ENCODE assay signal across 15 mouse cellular contexts in the genomic region with DNA sequence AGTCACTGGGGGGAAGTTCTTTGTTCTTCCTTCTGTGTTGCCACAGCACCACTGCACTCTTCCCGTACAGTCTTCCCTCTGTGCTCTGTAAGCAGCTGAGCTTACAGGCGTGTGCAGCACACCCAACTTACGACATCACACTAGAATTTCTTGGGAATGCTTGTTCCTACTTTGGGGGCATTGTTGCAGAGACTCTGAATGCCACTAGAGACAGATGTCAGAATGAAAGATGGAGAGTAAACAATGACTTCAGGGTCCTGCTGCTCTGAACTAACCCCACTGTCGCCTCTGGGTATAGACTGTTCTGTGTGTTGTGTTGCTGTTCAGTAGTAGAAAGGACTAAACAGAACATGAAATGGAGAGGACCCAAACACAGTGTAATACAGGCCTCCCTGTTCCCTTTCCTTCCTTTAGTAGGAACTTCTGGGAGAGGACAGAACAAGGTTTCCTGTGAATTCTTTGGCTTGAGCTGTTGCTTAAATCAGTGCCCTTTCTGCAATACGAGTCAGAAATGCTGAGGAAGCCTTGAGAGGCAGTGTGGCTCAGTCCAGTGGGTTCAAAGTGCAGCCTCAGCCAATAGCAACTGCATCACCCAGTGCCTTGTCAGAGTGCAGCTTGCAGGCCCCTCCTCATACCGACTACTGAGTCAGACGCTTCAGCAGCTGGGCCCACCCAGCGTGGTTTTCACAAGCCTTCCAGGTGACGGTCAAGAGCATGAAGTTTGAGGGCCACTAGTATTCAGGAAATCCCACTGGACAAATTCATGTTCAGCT.
DNase-seq lines count a peak whose midpoint lies in the region; ATAC-seq and TF ChIP-seq lines count a peak whose summit lies in the region.
"Had no signal": no experiment of that assay in that cellular context is flagged by ENCODE, and none has a peak within 500 bp of the region (broad histone marks: within the 10 kb centered on the region; RNA-seq: fewer than 3 reads in every experiment).

No protein-coding gene starts in this region.

- no peaks in the 10 kb centered on the region for H3K27me3 ChIP-seq in hindbrain, embryonic 10.5 days (ENCODE audit: insufficient read depth, poor library complexity, severe bottlenecking)
- no peaks in the 10 kb centered on the region for H3K27me3 ChIP-seq in hindbrain, embryonic 14.5 days (ENCODE audit: control insufficient read depth, insufficient read depth, low read length)
- H3K27me3 ChIP-seq in intestine, postnatal 0 days (replicated peaks; ENCODE audit: control insufficient read depth, insufficient read depth, low read length) = no peaks in the 10 kb centered on the region
- H3K27me3 ChIP-seq: CH12.LX; liver, embryonic 13.5 days; megakaryocyte, embryonic 14.5 days had no signal

- intact Hi-C loops in left cerebral cortex, postnatal 10 days (cut with DNase I) = no loop called here

- no peak overlapping the region for H3K4me3 ChIP-seq in hindbrain, embryonic 10.5 days
- H3K4me3 ChIP-seq in hindbrain, embryonic 14.5 days (replicated peaks; ENCODE audit: low read length) = no peak overlapping the region
- no peak overlapping the region for H3K4me3 ChIP-seq in intestine, postnatal 0 days (ENCODE audit: low read depth, low read length)
- H3K4me3 ChIP-seq: liver, embryonic 13.5 days; megakaryocyte, embryonic 14.5 days had no signal

- DNase-seq in hindbrain, embryonic 10.5 days (ENCODE audit: low spot score) = no peak
- no peak for DNase-seq in hindbrain, embryonic 14.5 days (ENCODE audit: low spot score)
- peak; percentile 36 to 40 for DNase-seq in thymus, postnatal 36 days
- DNase-seq in thymus, postnatal 0 days (ENCODE audit: low spot score) = no peak
- peak; percentile 74 for DNase-seq in yolk sac, embryonic 10.5 days (ENCODE audit: low spot score)
- no peak for DNase-seq in left cerebral cortex, postnatal 10 days (ENCODE audit: extremely low spot score in 1 of 2, low spot score in 2 of 2)
- no peak for DNase-seq in B cell, adult 2 months
- DNase-seq: adrenal gland, adult 2 months; gastrocnemius, postnatal 36 days; heart, postnatal 36 days; kidney, postnatal 25 days; liver, embryonic 13.5 days had no signal

- H3K9me3 ChIP-seq in hindbrain, embryonic 10.5 days = no peaks in the 10 kb centered on the region
- no peaks in the 10 kb centered on the region for H3K9me3 ChIP-seq in hindbrain, embryonic 14.5 days (ENCODE audit: control insufficient read depth, low read length)
- no peaks in the 10 kb centered on the region for H3K9me3 ChIP-seq in intestine, postnatal 0 days (ENCODE audit: control insufficient read depth)
- H3K9me3 ChIP-seq: liver, embryonic 13.5 days; megakaryocyte, embryonic 14.5 days had no signal

- peaks cover 55% of the 10 kb centered on the region for H3K4me1 ChIP-seq in hindbrain, embryonic 10.5 days (replicated peaks)
- H3K4me1 ChIP-seq in hindbrain, embryonic 14.5 days (replicated peaks; ENCODE audit: control insufficient read depth, insufficient read depth, low read length) = peaks cover 47% of the 10 kb centered on the region
- H3K4me1 ChIP-seq in intestine, postnatal 0 days (replicated peaks; ENCODE audit: control insufficient read depth, insufficient read depth, low read length) = 0 out of 2 replicates have a peak, but pooled peaks cover 4% of the 10 kb centered on the region

- H3K27ac ChIP-seq in hindbrain, embryonic 10.5 days = peak overlapping the region; percentile 66
- no peak overlapping the region for H3K27ac ChIP-seq in hindbrain, embryonic 14.5 days
- H3K27ac ChIP-seq in intestine, postnatal 0 days (ENCODE audit: low read depth, low read length) = peak overlapping the region; percentile 57; the same call in 1 of the 2 replicates
- H3K27ac ChIP-seq: liver, embryonic 13.5 days had no signal

- no peak for TF ChIP-seq CTCF in intestine, postnatal 0 days (IDR thresholded peaks at IDR 0.05; ENCODE audit: low read depth)

- H3K36me3 ChIP-seq in hindbrain, embryonic 10.5 days = no peaks in the 10 kb centered on the region; the same call in 1 of the 2 replicates
- H3K36me3 ChIP-seq in hindbrain, embryonic 14.5 days (replicated peaks; ENCODE audit: control insufficient read depth, insufficient read depth) = no peaks in the 10 kb centered on the region
- no peaks in the 10 kb centered on the region; the same call in 1 of the 2 replicates for H3K36me3 ChIP-seq in intestine, postnatal 0 days (ENCODE audit: control insufficient read depth, insufficient read depth)
- H3K36me3 ChIP-seq: liver, embryonic 13.5 days had no signal

- H3K4me2 ChIP-seq in hindbrain, embryonic 14.5 days (replicated peaks) = no peak overlapping the region
- H3K4me2 ChIP-seq in intestine, postnatal 0 days (replicated peaks; ENCODE audit: low read depth) = 0 out of 2 replicates have a peak overlapping the region, but pooled peaks have one; percentile 13
- H3K4me2 ChIP-seq: liver, embryonic 13.5 days had no signal

- ATAC-seq in hindbrain, embryonic 14.5 days (ENCODE audit: low FRiP score) = no peak
- peak; percentile 83 for ATAC-seq in intestine, postnatal 0 days

- 72% methylated on average over 9 of the region's 9 CpGs for WGBS in hindbrain, embryonic 10.5 days
- 64% methylated on average over 9 of the region's 9 CpGs for whole genome bisulfite sequencing in hindbrain, embryonic 14.5 days
- WGBS in intestine, postnatal 0 days = 40% methylated on average over 9 of the region's 9 CpGs

- no peak overlapping the region for H3K9ac ChIP-seq in hindbrain, embryonic 14.5 days
- no peak overlapping the region for H3K9ac ChIP-seq in intestine, postnatal 0 days (ENCODE audit: low read depth, low read length)
- H3K9ac ChIP-seq: liver, embryonic 13.5 days had no signal

Comparison
In these comparisons a context has a peak if more than half of its experiments do, and no peak if none do; other contexts are left out.
1. DNase-seq: peak in thymus, postnatal 36 days (2 of 2) and yolk sac, embryonic 10.5 days (single experiment); none in hindbrain, embryonic 10.5 days (single experiment), hindbrain, embryonic 14.5 days (single experiment), thymus, postnatal 0 days (single experiment), left cerebral cortex, postnatal 10 days (0 of 2) and B cell, adult 2 months (0 of 2).